Mouse (Mus musculus): ENCODE results near the gene Tmem255a.
"Not testable (repeated sequence)": the region's sequence is repeated elsewhere in the genome, so short reads cannot be mapped to it uniquely, and the experiment has no call there.

Tmem255a gene

GRCm38 (mm10) chrX:38180656-38181607 is 71.3 kb downstream of the Tmem255a start:
- in situ Hi-C loops (cut with MboI; ENCODE audit: low pct_unique_long_range_greater_than_20kb in 1 of 2, low sequenced_read_pairs in 2 of 2, unreplicated experiment in 1 of 2): no loop called here

- in situ Hi-C loops (cut with MboI; ENCODE audit: low pct_unique_long_range_greater_than_20kb in 1 of 2, low sequenced_read_pairs in 2 of 2, unreplicated experiment in 1 of 2): not testable (repeated sequence)
These were observed 72.3 kb downstream of the Tmem255a start for GRCm38 (mm10) chrX:38179891-38180310.

DNA sequence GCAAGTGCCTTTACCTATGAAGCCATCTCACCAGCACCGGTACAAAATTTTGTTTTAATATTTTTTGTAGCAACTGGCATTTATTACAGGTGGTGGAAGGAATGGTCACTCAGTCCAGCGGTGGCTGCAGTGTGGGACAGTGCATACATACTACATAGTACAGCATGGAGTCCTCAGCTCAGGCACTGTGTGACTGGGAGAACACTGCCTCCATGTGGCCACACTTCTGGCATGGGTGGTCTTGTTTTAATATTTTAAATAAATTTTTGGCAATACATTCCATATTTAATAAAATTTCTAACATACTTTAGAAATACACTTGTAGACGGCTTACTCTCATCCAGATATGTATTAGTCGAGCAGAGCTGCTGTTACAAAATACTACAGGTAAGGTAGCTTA is 85.6 kb downstream of the Tmem255a start:
- in situ Hi-C loops (cut with MboI; ENCODE audit: low pct_unique_long_range_greater_than_20kb in 1 of 2, low sequenced_read_pairs in 2 of 2, unreplicated experiment in 1 of 2): no loop called here

DNA sequence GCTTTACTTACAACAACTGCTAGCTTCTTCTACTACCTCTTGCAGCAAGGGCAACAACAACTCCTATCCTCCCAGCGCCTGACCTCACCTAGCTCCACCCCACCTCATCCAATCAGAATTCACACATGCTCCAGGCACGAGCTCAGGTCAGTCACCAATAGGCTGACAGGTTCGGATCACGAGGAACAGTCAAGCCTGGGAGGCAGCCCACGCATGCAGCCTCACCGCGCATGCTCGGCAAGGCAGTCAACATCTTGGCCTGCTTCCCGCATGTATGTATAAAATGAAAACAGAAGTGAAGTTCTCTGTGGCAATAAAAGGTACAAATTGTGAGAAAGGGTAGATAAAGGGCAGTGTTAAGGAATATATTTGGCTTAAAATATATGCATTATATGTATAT is 86.2 kb downstream of the Tmem255a start:
- in situ Hi-C loops (cut with MboI; ENCODE audit: low pct_unique_long_range_greater_than_20kb in 1 of 2, low sequenced_read_pairs in 2 of 2, unreplicated experiment in 1 of 2): no loop called here

DNA sequence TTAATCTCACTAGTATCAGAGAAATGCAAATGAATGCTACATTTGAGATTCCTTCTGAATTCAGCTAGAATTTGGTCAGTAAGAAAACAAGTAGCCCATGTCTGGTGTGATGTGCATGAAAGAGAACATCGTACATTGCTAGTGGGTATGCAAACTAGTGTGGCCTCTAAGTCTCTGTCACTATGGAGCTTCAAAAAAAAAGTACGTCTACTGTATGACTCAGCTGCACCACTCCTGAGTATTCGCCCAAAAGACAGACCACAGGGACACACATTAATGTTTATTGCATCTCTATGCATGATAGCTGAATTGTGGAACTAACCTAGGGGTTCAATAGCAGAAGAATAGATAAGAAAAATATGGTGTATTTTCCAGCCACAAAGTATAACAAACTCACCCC is 86.9 kb downstream of the Tmem255a start:
- in situ Hi-C loops (cut with MboI; ENCODE audit: low pct_unique_long_range_greater_than_20kb in 1 of 2, low sequenced_read_pairs in 2 of 2, unreplicated experiment in 1 of 2): no loop called here

DNA sequence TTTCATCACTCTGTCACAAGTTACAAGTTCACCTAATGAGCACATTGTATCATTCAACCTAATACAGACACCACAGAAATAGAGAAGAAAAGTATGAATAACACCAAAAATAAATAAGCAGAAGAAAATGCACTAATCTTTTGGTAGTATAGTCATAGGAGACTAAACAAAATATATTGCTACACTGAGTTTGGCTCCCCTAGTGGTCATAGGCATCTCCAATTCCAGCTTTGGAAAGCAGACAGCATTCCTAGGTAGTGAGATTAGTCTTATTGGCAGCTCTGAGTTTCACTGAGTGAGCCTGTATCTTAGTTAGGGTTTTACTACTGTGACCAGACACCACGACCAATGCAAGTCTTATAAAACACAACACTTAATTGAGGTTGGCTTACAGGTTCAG is 93.1 kb downstream of the Tmem255a start:
- in situ Hi-C loops (cut with MboI; ENCODE audit: low pct_unique_long_range_greater_than_20kb in 1 of 2, low sequenced_read_pairs in 2 of 2, unreplicated experiment in 1 of 2): no loop called here

Data from mouse embryonic stem cell (cell line).